In the genomic region with DNA sequence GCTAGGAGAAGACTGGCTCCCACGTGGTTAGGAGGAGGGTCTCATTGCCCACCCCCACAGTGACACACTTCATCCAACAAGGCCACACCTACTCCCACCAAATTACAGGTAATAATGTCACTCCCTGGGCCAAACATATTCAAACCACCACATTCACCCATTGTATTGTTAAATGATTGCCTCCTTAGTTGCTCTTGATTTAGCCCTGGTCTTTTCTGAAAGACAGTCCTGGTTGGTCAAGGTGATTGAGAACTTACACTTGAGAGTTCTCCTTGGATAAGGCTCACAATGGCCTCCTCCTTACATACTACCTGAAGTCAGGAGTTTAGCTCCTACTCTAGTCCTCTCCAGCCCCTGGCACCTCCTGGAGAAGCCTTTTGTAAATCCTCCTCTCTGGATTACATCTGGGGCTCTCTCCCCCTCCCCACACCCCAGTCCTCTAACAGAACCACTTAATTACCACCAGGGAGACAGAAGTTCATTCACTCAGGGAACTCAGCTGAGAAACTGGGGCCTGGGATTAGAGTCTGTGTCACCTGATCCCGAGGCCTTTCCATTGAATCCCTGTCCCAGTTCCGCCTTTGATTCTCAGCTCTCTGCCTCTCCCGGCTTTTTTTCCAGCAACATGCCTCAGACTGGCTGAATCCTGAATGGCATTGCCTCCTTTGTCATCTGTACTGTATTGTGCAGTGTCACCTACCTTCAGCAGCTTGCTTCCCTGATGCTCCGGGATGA, we compare ENCODE assay signal across 22 mouse cellular contexts.
A peak's percentile ranks its signal among the peaks of the same experiment; 100 is the strongest.
DNase-seq lines count a peak whose midpoint lies in the region.
"Had no signal": no experiment of that assay in that cellular context is flagged by ENCODE, and none has a peak within 500 bp of the region (broad histone marks: within the 10 kb centered on the region; RNA-seq: fewer than 3 reads in every experiment).

No protein-coding gene starts in this region.

- DNase-seq in layer of hippocampus, adult 9-11 months: peak; percentile 16
- no peak for DNase-seq in layer of hippocampus, adult 11-12 months (ENCODE audit: low spot score)
- DNase-seq in ZHBTc4 (ENCODE audit: low read depth, low spot score): peak; percentile 89
- DNase-seq in embryonic facial prominence, embryonic 10.5 days (ENCODE audit: low spot score): peak; percentile 42
- DNase-seq in retina, postnatal 1 day: peak; percentile 74
- no peak for DNase-seq in layer of hippocampus, postnatal 36 days
- no peak for DNase-seq in adrenal gland, adult 8-10 months
- DNase-seq: adrenal gland, postnatal 25 days; cerebellum, adult 2 months; cerebellum, postnatal 36 days; gastrocnemius, adult 2 months; heart, postnatal 4 days; kidney, postnatal 4 days; liver, embryonic 13.5 days; lung, embryonic 14.5 days; lung, postnatal 36 days; right cerebral cortex, postnatal 4 days had no signal

- WGBS in embryonic facial prominence, embryonic 10.5 days: 30% methylated on average over 5 of the region's 5 CpGs

- no peak overlapping the region for H3K4me3 ChIP-seq in embryonic facial prominence, embryonic 10.5 days
- H3K4me3 ChIP-seq: gastrocnemius, adult 2 months; kidney, embryonic 15.5 days; limb, embryonic 12.5 days; liver, embryonic 13.5 days had no signal

- no peaks in the 10 kb centered on the region for H3K36me3 ChIP-seq in embryonic facial prominence, embryonic 10.5 days (replicated peaks)
- H3K36me3 ChIP-seq: kidney, embryonic 15.5 days; limb, embryonic 12.5 days; liver, embryonic 13.5 days had no signal

- peaks cover 6% of the 10 kb centered on the region; the same call in 1 of the 2 replicates for H3K9me3 ChIP-seq in embryonic facial prominence, embryonic 10.5 days
- H3K9me3 ChIP-seq: limb, embryonic 12.5 days; liver, embryonic 13.5 days had no signal

- H3K4me1 ChIP-seq in embryonic facial prominence, embryonic 10.5 days: peaks cover 25% of the 10 kb centered on the region
- H3K4me1 ChIP-seq: liver, embryonic 13.5 days had no signal

- H3K27ac ChIP-seq in embryonic facial prominence, embryonic 10.5 days (replicated peaks): peak overlapping the region; percentile 37
- H3K27ac ChIP-seq: gastrocnemius, adult 2 months; hindbrain, postnatal 0 days; kidney, embryonic 15.5 days; limb, embryonic 12.5 days; liver, embryonic 13.5 days; stomach, postnatal 0 days had no signal

- H3K27me3 ChIP-seq in embryonic facial prominence, embryonic 10.5 days (replicated peaks; ENCODE audit: low read depth, poor library complexity, severe bottlenecking): peaks cover 12% of the 10 kb centered on the region
- H3K27me3 ChIP-seq: liver, embryonic 13.5 days; Patski had no signal

Comparison
In these comparisons a context has a peak if more than half of its experiments do, and no peak if none do; other contexts are left out.
1. DNase-seq: peak in layer of hippocampus, adult 9-11 months (single experiment), ZHBTc4 (single experiment), embryonic facial prominence, embryonic 10.5 days (single experiment) and retina, postnatal 1 day (single experiment); none in layer of hippocampus, adult 11-12 months (single experiment), layer of hippocampus, postnatal 36 days (0 of 2) and adrenal gland, adult 8-10 months (single experiment).